Mouse (Mus musculus) Patski (cell line): ENCODE measurements at regions not wholly inside any gene's neighbourhood (a gene's known extent, or its start where the extent isn't known, plus 50 kb on each side); places are given as distances from the start of the nearest gene placed in this dataset.
"Not testable (repeated sequence)": the region's sequence is repeated elsewhere in the genome, so short reads cannot be mapped to it uniquely, and the experiment has no call there.

Source experiments
- ATAC-seq: fragments of 100-300 bp; one replicate; pipeline ENCODE4 v1.8.0; 2021
- CTCF ChIA-PET: fragments of 350-600 bp; sonication (Branson Sonifier 250); formaldehyde crosslinking; loops from one replicate; lab custom pipeline; 2022; ENCODE audit warnings: inconsistent platforms; lab: Charles Lee
- POLR2A ChIA-PET: fragments of 350-600 bp; sonication (Branson Sonifier 250); formaldehyde crosslinking; loops from one replicate; lab custom pipeline; 2022; ENCODE audit warnings: antibody characterized with exemption, inconsistent platforms; lab: Charles Lee
- DNase-seq: peaks from one replicate; pipeline ENCODE4 v3.0.0-alpha.2; 2011; ENCODE audit warnings: low read depth, low spot score
- H3K27me3 ChIP-seq: fragments of 371-371 bp; one replicate; pipeline ENCODE4 v1.5.1; 2021
- CTCF ChIP-seq: fragments of 100-300 bp; IDR thresholded peaks from one replicate; pipeline ENCODE4 v1.5.1; 2021
- in situ Hi-C: fragments of 300-500 bp; cut with MboI; formaldehyde crosslinking; loops from 3 replicates; pipeline ENCODE4 v1.11.1; 2018; ENCODE audit warnings: low pct_unique_long_range_greater_than_20kb, mixed read lengths

- in situ Hi-C loops, result no loop called here
- ChIA-PET POLR2A (no interaction called here), CTCF (interaction anchor here (1.3 to 1.6 kb wide), 2 partner anchors 9 to 11 kb away, joined by 4 to 5 read pairs; no protein-coding TSS in a partner anchor)
- ATAC-seq (no peak), DNase-seq (no peak)
- H3K27me3 ChIP-seq, result no peaks in the 10 kb centered on the region
- TF ChIP-seq CTCF, result no peak
Measured at GRCm38 (mm10) chr8:99621626-99622025, 205.4 kb upstream of the Cdh8 start.

DNA sequence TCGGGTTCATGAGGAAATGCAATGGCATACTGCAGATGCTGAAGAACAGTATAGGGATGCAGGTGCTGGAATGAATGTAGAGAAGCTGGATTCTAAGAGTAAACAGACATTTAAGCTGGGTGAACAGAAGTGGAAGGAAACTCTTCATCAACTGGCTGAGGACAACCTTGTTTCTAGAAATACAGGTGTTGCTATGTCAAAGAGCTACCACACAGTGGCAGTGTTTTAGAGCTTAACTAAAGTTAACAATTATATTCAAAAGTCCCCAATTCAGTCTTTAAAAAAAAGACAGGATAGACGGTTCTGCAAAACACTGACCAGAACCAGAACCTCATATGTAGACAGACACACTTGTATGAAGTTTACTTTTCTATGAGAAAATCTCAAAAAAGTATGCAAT lies 188.1 kb upstream of the Cdh8 start:
- ATAC-seq, DNase-seq, in situ Hi-C loops, POLR2A ChIA-PET, H3K27me3 ChIP-seq: not testable (repeated sequence)
- CTCF ChIA-PET, result interaction anchor here (1.2 to 2.0 kb wide), 3 partner anchors 9 to 14 kb away, joined by 3 to 6 read pairs (median 5); no protein-coding TSS in a partner anchor

DNA sequence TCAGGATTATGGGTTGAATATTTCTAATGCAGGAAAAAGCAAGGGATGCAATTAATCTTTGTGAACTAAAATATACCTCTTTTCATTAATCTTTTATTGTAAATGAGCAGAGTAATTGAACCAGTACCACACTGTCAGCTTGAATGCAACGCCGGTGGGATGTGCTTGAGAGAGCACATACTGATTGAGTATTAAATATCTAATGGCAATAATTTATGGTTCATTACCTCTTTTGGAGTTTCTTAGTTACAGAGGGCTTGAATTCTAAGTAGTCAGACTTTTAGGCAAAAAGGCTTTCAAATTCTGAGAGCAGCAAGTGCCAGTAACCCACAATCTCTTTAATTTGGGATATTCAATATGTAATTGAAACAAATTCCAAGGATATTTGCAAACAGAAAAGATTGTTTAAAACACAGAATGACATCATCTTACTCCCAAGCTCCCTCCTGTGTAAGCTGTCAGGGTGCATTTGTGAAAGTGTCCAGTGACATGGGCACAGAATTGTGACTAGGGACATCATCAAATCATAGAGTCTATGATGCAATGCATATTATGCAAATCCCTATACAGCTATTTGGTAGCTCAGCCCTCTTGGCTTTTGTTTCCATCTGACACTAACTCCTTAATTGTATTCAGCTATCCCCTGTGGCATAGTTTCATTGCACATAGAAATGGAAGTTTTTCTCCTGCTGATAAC lies 175.2 kb upstream of the Cdh8 start:
- ATAC-seq, result no peak
- ChIA-PET POLR2A (no interaction called here), CTCF (no interaction called here)
- in situ Hi-C loops, result no loop called here
- H3K27me3 ChIP-seq, result no peaks in the 10 kb centered on the region
- no peak for DNase-seq
- no peak for TF ChIP-seq CTCF

DNA sequence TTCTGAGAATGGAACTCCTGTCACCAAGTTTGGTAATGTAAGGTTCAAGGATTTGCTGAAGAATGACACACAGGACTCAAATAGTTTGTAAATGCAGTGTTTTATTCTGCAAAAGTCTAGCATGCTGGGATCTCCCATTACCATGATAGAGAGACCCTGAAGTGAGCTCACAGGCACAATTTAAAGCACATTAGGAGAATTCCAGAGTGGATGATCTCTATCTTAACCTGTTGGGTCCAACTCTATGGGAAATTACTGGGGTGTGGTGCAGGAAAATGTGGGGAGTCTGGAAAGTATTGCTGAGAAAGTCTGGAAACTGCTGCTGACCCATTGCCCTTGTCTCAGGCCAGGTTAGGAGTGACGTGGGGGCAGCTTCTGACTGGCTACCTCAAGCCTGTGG lies 127.8 kb upstream of the Cdh8 start:
- no peak for TF ChIP-seq CTCF
- H3K27me3 ChIP-seq, result no peaks in the 10 kb centered on the region
- DNase-seq (no peak), ATAC-seq (no peak)
- in situ Hi-C loops, result no loop called here
- POLR2A ChIA-PET, result no interaction called here
- CTCF ChIA-PET, result no interaction called here

GRCm38 (mm10) chr8:99532686-99533415 lies 116.6 kb upstream of the Cdh8 start:
- ATAC-seq, result no peak
- in situ Hi-C loops, result no loop called here
- no peak for DNase-seq
- CTCF ChIA-PET, result no interaction called here
- TF ChIP-seq CTCF, result no peak
- POLR2A ChIA-PET, result no interaction called here
- no peaks in the 10 kb centered on the region for H3K27me3 ChIP-seq

GRCm38 (mm10) chr8:99502055-99502454 lies 85.8 kb upstream of the Cdh8 start:
- no peak for ATAC-seq
- in situ Hi-C loops, result no loop called here
- no peak for DNase-seq
- no peak for TF ChIP-seq CTCF
- ChIA-PET POLR2A (interaction anchor here (0.6 kb wide), 1 partner anchor 10 kb away, joined by 3 read pairs; no protein-coding TSS in a partner anchor), CTCF (no interaction called here)
- no peaks in the 10 kb centered on the region for H3K27me3 ChIP-seq
